ENCODE assay signal across 23 mouse cellular contexts in the genomic region with DNA sequence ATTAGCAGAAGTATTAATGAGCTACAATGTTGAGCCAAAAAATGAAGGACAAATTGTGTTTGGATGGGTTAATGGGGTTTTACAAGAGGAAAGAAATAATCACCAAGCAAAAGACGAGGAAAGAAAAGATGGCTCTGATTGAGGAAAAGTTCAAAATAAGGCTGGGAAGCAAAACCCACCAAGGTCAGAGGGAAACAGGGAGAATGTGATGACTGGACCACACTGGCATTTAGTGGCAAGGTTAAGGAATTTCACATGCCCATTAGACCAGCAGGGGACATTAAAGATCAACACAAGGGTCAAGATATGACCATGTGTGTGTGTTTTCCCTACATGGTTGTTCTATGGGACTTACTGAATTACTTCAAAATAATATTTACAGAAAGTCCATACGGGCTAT.
A peak's percentile ranks its signal among the peaks of the same experiment; 100 is the strongest.
DNase-seq lines count a peak whose midpoint lies in the region; ATAC-seq and TF ChIP-seq lines count a peak whose summit lies in the region.
"Had no signal": no experiment of that assay in that cellular context is flagged by ENCODE, and none has a peak within 500 bp of the region (broad histone marks: within the 10 kb centered on the region; RNA-seq: fewer than 3 reads in every experiment).

No protein-coding gene starts in this region.

- CTCF ChIA-PET in Patski (lab: Charles Lee), result no interaction called here

- POLR2A ChIA-PET in Patski (lab: Charles Lee), result no interaction called here

- ATAC-seq in Patski, result peak; percentile 69
- ATAC-seq: forebrain, embryonic 14.5 days; forebrain, embryonic 16.5 days had no signal

- in situ Hi-C loops in Patski (cut with MboI; ENCODE audit: low pct_unique_long_range_greater_than_20kb), result no loop called here

- TF ChIP-seq CTCF in kidney, adult 2 months (conservative IDR thresholded peaks at IDR 0.05; ENCODE audit: insufficient read depth, insufficient read length, low read depth, low read length), result no peak
- TF ChIP-seq CTCF in Patski (IDR thresholded peaks at IDR 0.05), result peak; percentile 51

- no peak overlapping the region for H3K4me3 ChIP-seq in kidney, adult 2 months (ENCODE audit: insufficient read depth, low read depth, low read length)
- H3K4me3 ChIP-seq: embryonic facial prominence, embryonic 13.5 days; embryonic facial prominence, embryonic 15.5 days; erythroblast, embryonic 14.5 days; forebrain, embryonic 10.5 days; forebrain, embryonic 12.5 days had no signal

- H3K4me1 ChIP-seq in kidney, adult 2 months (ENCODE audit: control insufficient read depth, insufficient read depth, low read length), result no peaks in the 10 kb centered on the region
- H3K4me1 ChIP-seq: embryonic facial prominence, embryonic 13.5 days; embryonic facial prominence, embryonic 15.5 days; forebrain, embryonic 10.5 days; forebrain, embryonic 12.5 days had no signal

- WGBS in kidney, adult 2 months, result 59% methylated on average over 2 of the region's 2 CpGs

- intact Hi-C loops in left cerebral cortex, postnatal 4 days (cut with DNase I), result no loop called here

- H3K36me3 ChIP-seq in kidney, adult 2 months (ENCODE audit: control insufficient read depth, insufficient read depth, low read length), result no peaks in the 10 kb centered on the region
- H3K36me3 ChIP-seq: embryonic facial prominence, embryonic 13.5 days; embryonic facial prominence, embryonic 15.5 days; forebrain, embryonic 10.5 days; forebrain, embryonic 12.5 days had no signal

- H3K27ac ChIP-seq in kidney, adult 2 months (ENCODE audit: insufficient read depth, low read depth, low read length), result no peak overlapping the region
- H3K27ac ChIP-seq: embryonic facial prominence, embryonic 13.5 days; embryonic facial prominence, embryonic 15.5 days; forebrain, embryonic 10.5 days; forebrain, embryonic 12.5 days had no signal

- H3K27me3 ChIP-seq in kidney, adult 2 months (replicated peaks; ENCODE audit: control insufficient read depth, insufficient read depth, low read length), result no peaks in the 10 kb centered on the region
- no peaks in the 10 kb centered on the region for H3K27me3 ChIP-seq in Patski
- H3K27me3 ChIP-seq: embryonic facial prominence, embryonic 13.5 days; embryonic facial prominence, embryonic 15.5 days; forebrain, embryonic 12.5 days had no signal

- no peak for TF ChIP-seq POLR2A in kidney, adult 2 months (IDR thresholded peaks at IDR 0.05; ENCODE audit: low read depth, low read length)

- peak; percentile 8 for DNase-seq in kidney, adult 2 months
- no peak for DNase-seq in kidney, adult 18-20 months
- DNase-seq in 3T3-L1 (ENCODE audit: low read depth, low spot score) (peak; percentile 1), Patski (ENCODE audit: low read depth, low spot score) (peak; percentile 15)
- DNase-seq in spleen, postnatal 36 days (ENCODE audit: low spot score in 2 of 2), result no peak
- DNase-seq in left cerebral cortex, postnatal 4 days, result no peak
- DNase-seq: adrenal gland, adult 2 months; adrenal gland, postnatal 10 days; adrenal gland, postnatal 25 days; cerebellum, adult 11 months; cerebellum, adult 18-20 months; cerebellum, adult 8-10 months; cerebellum, adult 9-11 months; cerebellum, postnatal 14 days; cerebellum, postnatal 36 days; embryo, embryonic 11 days had no signal

Comparison
In these comparisons a context has a peak if more than half of its experiments do, and no peak if none do; other contexts are left out.
1. DNase-seq: peak in kidney, adult 2 months (single experiment), 3T3-L1 (single experiment) and Patski (single experiment); none in kidney, adult 18-20 months (single experiment), spleen, postnatal 36 days (0 of 2) and left cerebral cortex, postnatal 4 days (single experiment).